Comparison of ENCODE assay signal across 19 mouse cellular contexts in genomic region chr8:70208130-70208529, GRCm38 (mm10). TPM values are rescaled to one million over a fixed set of nuclear protein-coding genes. Genes with fewer than 3 reads are reported as not detected.
DNase-seq lines count a peak whose midpoint lies in the region; ATAC-seq lines count a peak whose summit lies in the region.
"Had no signal": no experiment of that assay in that cellular context is flagged by ENCODE, and none has a peak within 500 bp of the region (broad histone marks: within the 10 kb centered on the region; RNA-seq: fewer than 3 reads in every experiment).

No protein-coding gene starts in this region.

- ATAC-seq in heart, embryonic 13.5 days (ENCODE audit: extremely low read depth, insufficient number of reproducible peaks, low FRiP score, low TSS enrichment) = no peak
- ATAC-seq in midbrain, embryonic 13.5 days = no peak
- ATAC-seq in midbrain, embryonic 11.5 days (ENCODE audit: low FRiP score) = no peak
- no peak for ATAC-seq in forebrain, embryonic 12.5 days (ENCODE audit: low FRiP score)
- no peak for ATAC-seq in granulocyte monocyte progenitor cell, adult 5-6 weeks (replicated peaks; ENCODE audit: poor library complexity, severe bottlenecking)
- ATAC-seq: forebrain, embryonic 15.5 days; inflammation-experienced regulatory T-cells, adult 6 months; midbrain, embryonic 15.5 days had no signal

- no peak overlapping the region for H3K4me3 ChIP-seq in heart, embryonic 13.5 days
- H3K4me3 ChIP-seq in midbrain, embryonic 13.5 days (replicated peaks) = no peak overlapping the region
- H3K4me3 ChIP-seq in midbrain, embryonic 11.5 days (ENCODE audit: low read depth, low read length) = no peak overlapping the region
- no peak overlapping the region for H3K4me3 ChIP-seq in forebrain, embryonic 12.5 days (replicated peaks)
- H3K4me3 ChIP-seq: forebrain, embryonic 15.5 days; midbrain, embryonic 15.5 days had no signal

- H3K9ac ChIP-seq in heart, embryonic 13.5 days = peak overlapping the region; percentile 30; the same call in 1 of the 2 replicates
- peak overlapping the region; percentile 44; the same call in 1 of the 2 replicates for H3K9ac ChIP-seq in midbrain, embryonic 13.5 days (replicated peaks)
- no peak overlapping the region for H3K9ac ChIP-seq in midbrain, embryonic 11.5 days (ENCODE audit: low read length)
- H3K9ac ChIP-seq in forebrain, embryonic 12.5 days = no peak overlapping the region
- H3K9ac ChIP-seq: forebrain, embryonic 15.5 days; midbrain, embryonic 15.5 days had no signal

- intact Hi-C loops in heart, postnatal 25 days (cut with DNase I) = no loop called here

- no peaks in the 10 kb centered on the region for H3K36me3 ChIP-seq in heart, embryonic 13.5 days
- H3K36me3 ChIP-seq in midbrain, embryonic 13.5 days = no peaks in the 10 kb centered on the region
- no peaks in the 10 kb centered on the region for H3K36me3 ChIP-seq in midbrain, embryonic 11.5 days (ENCODE audit: control insufficient read depth, insufficient read depth, low read length)
- H3K36me3 ChIP-seq in forebrain, embryonic 12.5 days (replicated peaks) = no peaks in the 10 kb centered on the region
- H3K36me3 ChIP-seq: forebrain, embryonic 15.5 days; midbrain, embryonic 15.5 days had no signal

- no peak overlapping the region for H3K4me2 ChIP-seq in heart, embryonic 13.5 days
- no peak overlapping the region for H3K4me2 ChIP-seq in midbrain, embryonic 13.5 days (replicated peaks)
- H3K4me2 ChIP-seq in midbrain, embryonic 11.5 days = no peak overlapping the region
- H3K4me2 ChIP-seq in forebrain, embryonic 12.5 days = no peak overlapping the region
- H3K4me2 ChIP-seq: forebrain, embryonic 15.5 days; heart, embryonic 11.5 days; midbrain, embryonic 15.5 days had no signal

- peaks cover 45% of the 10 kb centered on the region for H3K4me1 ChIP-seq in heart, embryonic 13.5 days
- H3K4me1 ChIP-seq in midbrain, embryonic 13.5 days (replicated peaks) = peaks cover 17% of the 10 kb centered on the region
- no peaks in the 10 kb centered on the region; the same call in 1 of the 2 replicates for H3K4me1 ChIP-seq in midbrain, embryonic 11.5 days (ENCODE audit: control insufficient read depth, insufficient read depth, low read length)
- H3K4me1 ChIP-seq in forebrain, embryonic 12.5 days = peaks cover 3% of the 10 kb centered on the region

- H3K27me3 ChIP-seq in heart, embryonic 13.5 days (replicated peaks) = no peaks in the 10 kb centered on the region
- peaks cover 21% of the 10 kb centered on the region for H3K27me3 ChIP-seq in midbrain, embryonic 13.5 days
- H3K27me3 ChIP-seq in midbrain, embryonic 11.5 days (ENCODE audit: control insufficient read depth, insufficient read depth, low read length) = peaks cover 8% of the 10 kb centered on the region
- peaks cover 25% of the 10 kb centered on the region for H3K27me3 ChIP-seq in forebrain, embryonic 12.5 days

- H3K27ac ChIP-seq in heart, embryonic 13.5 days (replicated peaks) = no peak overlapping the region
- H3K27ac ChIP-seq in midbrain, embryonic 13.5 days = no peak overlapping the region
- H3K27ac ChIP-seq in midbrain, embryonic 11.5 days (ENCODE audit: low read depth, low read length) = no peak overlapping the region
- H3K27ac ChIP-seq in forebrain, embryonic 12.5 days = no peak overlapping the region
- H3K27ac ChIP-seq: forebrain, embryonic 15.5 days; midbrain, embryonic 15.5 days had no signal

- 50% methylated on average over 1 of the region's 1 CpGs for WGBS in heart, embryonic 13.5 days
- WGBS in midbrain, embryonic 13.5 days = 29% methylated on average over 1 of the region's 1 CpGs
- 32% methylated on average over 1 of the region's 1 CpGs for WGBS in midbrain, embryonic 11.5 days
- 37% methylated on average over 1 of the region's 1 CpGs for WGBS in forebrain, embryonic 12.5 days

- no peaks in the 10 kb centered on the region for H3K9me3 ChIP-seq in heart, embryonic 13.5 days
- H3K9me3 ChIP-seq in midbrain, embryonic 13.5 days = no peaks in the 10 kb centered on the region
- H3K9me3 ChIP-seq in midbrain, embryonic 11.5 days (ENCODE audit: control insufficient read depth, low read length) = no peaks in the 10 kb centered on the region
- no peaks in the 10 kb centered on the region for H3K9me3 ChIP-seq in forebrain, embryonic 12.5 days
- H3K9me3 ChIP-seq: forebrain, embryonic 15.5 days; G1E; midbrain, embryonic 15.5 days had no signal

- DNase-seq in heart, postnatal 25 days (ENCODE audit: low spot score) = no peak
- no peak for DNase-seq in midbrain, embryonic 11.5 days (ENCODE audit: low spot score, missing footprints)
- DNase-seq in kidney, postnatal 36 days = peak; percentile 64 to 81
- no peak for DNase-seq in ovary, postnatal 36 days (ENCODE audit: low spot score)
- DNase-seq: adrenal gland, postnatal 14 days; cerebellum, adult 9-10 months; embryo, embryonic 11 days; gastrocnemius, postnatal 14 days; lung, adult 2 months; right cerebral cortex, postnatal 25 days had no signal

RNA-seq across cellular contexts. Expression of gene Slc25a42, which starts 4.0 kb away (rescaled TPM):
- polyA plus RNA-seq in heart, embryonic 13.5 days (2015; fragmentation: Nextera tagmentation; extraction: Ambion mirVana) = 8.0 and 8.3 TPM in 2 replicates
- 10 to 100 TPM; 48.1 to 48.4 TPM for total RNA-seq in heart, postnatal 25 days (2021)
- polyA plus RNA-seq in midbrain, embryonic 13.5 days (2015; fragmentation: Nextera tagmentation; extraction: Ambion mirVana) = 4.3 and 4.4 TPM in 2 replicates
- 1.6 and 2.1 TPM in 2 replicates for polyA plus RNA-seq in midbrain, embryonic 11.5 days (2014; fragmentation: Nextera tagmentation; extraction: Ambion mirVana)
- polyA plus RNA-seq in forebrain, embryonic 12.5 days (2016; fragmentation: Nextera tagmentation; extraction: Ambion mirVana) = 3.4 and 3.6 TPM in 2 replicates
- 3.2 and 5.5 TPM in 2 replicates for total RNA-seq in granulocyte monocyte progenitor cell, adult 5-6 weeks (2014; fragmentation: Nextera tagmentation)
- total RNA-seq in granulocyte monocyte progenitor cell, adult 5-6 weeks (2017) = 0.62 and 1.2 TPM in 2 replicates

RNA-seq across cellular contexts. Expression of gene Sugp2, which starts 25.9 kb away (rescaled TPM):
- 23.2 and 24.3 TPM in 2 replicates for polyA plus RNA-seq in heart, embryonic 13.5 days (2015; fragmentation: Nextera tagmentation; extraction: Ambion mirVana)
- 10 to 100 TPM; 38.9 to 41.5 TPM for total RNA-seq in heart, postnatal 25 days (2021)
- polyA plus RNA-seq in midbrain, embryonic 13.5 days (2015; fragmentation: Nextera tagmentation; extraction: Ambion mirVana) = 84.2 and 86.0 TPM in 2 replicates
- 42.4 and 47.5 TPM in 2 replicates for polyA plus RNA-seq in midbrain, embryonic 11.5 days (2014; fragmentation: Nextera tagmentation; extraction: Ambion mirVana)
- 82.9 and 92.5 TPM in 2 replicates for polyA plus RNA-seq in forebrain, embryonic 12.5 days (2016; fragmentation: Nextera tagmentation; extraction: Ambion mirVana)
- total RNA-seq in granulocyte monocyte progenitor cell, adult 5-6 weeks (2014; fragmentation: Nextera tagmentation) = 62.5 and 68.0 TPM in 2 replicates
- total RNA-seq in granulocyte monocyte progenitor cell, adult 5-6 weeks (2017) = 26.0 and 56.4 TPM in 2 replicates

RNA-seq across cellular contexts. Expression of gene Armc6, which starts 26.1 kb away (rescaled TPM):
- polyA plus RNA-seq in heart, embryonic 13.5 days (2015; fragmentation: Nextera tagmentation; extraction: Ambion mirVana) = 20.6 and 20.7 TPM in 2 replicates
- 1 to 10 TPM; 7.6 to 8.0 TPM for total RNA-seq in heart, postnatal 25 days (2021)
- 74.2 and 77.6 TPM in 2 replicates for polyA plus RNA-seq in midbrain, embryonic 13.5 days (2015; fragmentation: Nextera tagmentation; extraction: Ambion mirVana)
- polyA plus RNA-seq in midbrain, embryonic 11.5 days (2014; fragmentation: Nextera tagmentation; extraction: Ambion mirVana) = 27.3 and 31.1 TPM in 2 replicates
- 35.8 and 38.0 TPM in 2 replicates for polyA plus RNA-seq in forebrain, embryonic 12.5 days (2016; fragmentation: Nextera tagmentation; extraction: Ambion mirVana)
- total RNA-seq in granulocyte monocyte progenitor cell, adult 5-6 weeks (2014; fragmentation: Nextera tagmentation) = 4.9 and 6.9 TPM in 2 replicates
- 8.0 and 9.4 TPM in 2 replicates for total RNA-seq in granulocyte monocyte progenitor cell, adult 5-6 weeks (2017)

RNA-seq across cellular contexts. Expression of gene Tmem161a, which starts 36.0 kb away (rescaled TPM):
- polyA plus RNA-seq in heart, embryonic 13.5 days (2015; fragmentation: Nextera tagmentation; extraction: Ambion mirVana) = 91.8 and 104 TPM in 2 replicates
- total RNA-seq in heart, postnatal 25 days (2021) = 10 to 100 TPM; 93.0 to 98.1 TPM
- 44.6 and 49.5 TPM in 2 replicates for polyA plus RNA-seq in midbrain, embryonic 13.5 days (2015; fragmentation: Nextera tagmentation; extraction: Ambion mirVana)
- polyA plus RNA-seq in midbrain, embryonic 11.5 days (2014; fragmentation: Nextera tagmentation; extraction: Ambion mirVana) = 28.6 and 33.3 TPM in 2 replicates
- 48.7 and 53.8 TPM in 2 replicates for polyA plus RNA-seq in forebrain, embryonic 12.5 days (2016; fragmentation: Nextera tagmentation; extraction: Ambion mirVana)
- total RNA-seq in granulocyte monocyte progenitor cell, adult 5-6 weeks (2014; fragmentation: Nextera tagmentation) = 15.6 and 29.6 TPM in 2 replicates
- 9.4 and 21.4 TPM in 2 replicates for total RNA-seq in granulocyte monocyte progenitor cell, adult 5-6 weeks (2017)

Comparison
In these comparisons a context has a peak if more than half of its experiments do, and no peak if none do; other contexts are left out.
1. H3K9ac ChIP-seq: peak in heart, embryonic 13.5 days (single experiment) and midbrain, embryonic 13.5 days (single experiment); none in midbrain, embryonic 11.5 days (single experiment) and forebrain, embryonic 12.5 days (single experiment).
2. DNase-seq: peak in kidney, postnatal 36 days (2 of 2); none in heart, postnatal 25 days (single experiment), midbrain, embryonic 11.5 days (single experiment) and ovary, postnatal 36 days (single experiment).